15 mouse cellular contexts compared by ENCODE assay signal in genomic region chr9:78750246-78750645, GRCm38 (mm10).
DNase-seq lines count a peak whose midpoint lies in the region; ATAC-seq lines count a peak whose summit lies in the region.
"Had no signal": no experiment of that assay in that cellular context is flagged by ENCODE, and none has a peak within 500 bp of the region (broad histone marks: within the 10 kb centered on the region; RNA-seq: fewer than 3 reads in every experiment).

No protein-coding gene starts in this region.

- no peak overlapping the region for H3K4me2 ChIP-seq in heart, embryonic 11.5 days
- H3K4me2 ChIP-seq: embryonic facial prominence, embryonic 12.5 days; neural tube, embryonic 13.5 days had no signal

- no peak overlapping the region for H3K27ac ChIP-seq in heart, embryonic 11.5 days (ENCODE audit: low read depth, low read length)
- H3K27ac ChIP-seq: embryonic facial prominence, embryonic 12.5 days; neural tube, embryonic 13.5 days had no signal

- H3K4me3 ChIP-seq in heart, embryonic 11.5 days (ENCODE audit: low read depth, low read length) = no peak overlapping the region
- H3K4me3 ChIP-seq: embryonic facial prominence, embryonic 12.5 days; neural tube, embryonic 13.5 days had no signal

- H3K4me1 ChIP-seq in heart, embryonic 11.5 days (ENCODE audit: control insufficient read depth, insufficient read depth, low read length) = no peaks in the 10 kb centered on the region
- H3K4me1 ChIP-seq: embryonic facial prominence, embryonic 12.5 days; neural tube, embryonic 13.5 days had no signal

- no peaks in the 10 kb centered on the region for H3K36me3 ChIP-seq in heart, embryonic 11.5 days (ENCODE audit: control insufficient read depth, insufficient read depth, low read length)
- H3K36me3 ChIP-seq: embryonic facial prominence, embryonic 12.5 days; neural tube, embryonic 13.5 days had no signal

- no peak overlapping the region for H3K9ac ChIP-seq in heart, embryonic 11.5 days (ENCODE audit: low read depth, low read length)
- H3K9ac ChIP-seq: embryonic facial prominence, embryonic 12.5 days; neural tube, embryonic 13.5 days had no signal

- ATAC-seq in heart, embryonic 11.5 days (replicated peaks; ENCODE audit: insufficient number of reproducible peaks, low FRiP score, low TSS enrichment) = no peak
- ATAC-seq: forebrain, embryonic 16.5 days; midbrain, embryonic 16.5 days had no signal

- intact Hi-C loops in heart, postnatal 36 days (cut with DNase I) = no loop called here

- H3K9me3 ChIP-seq in heart, embryonic 11.5 days (replicated peaks; ENCODE audit: control insufficient read depth, low read length) = no peaks in the 10 kb centered on the region
- H3K9me3 ChIP-seq: embryonic facial prominence, embryonic 12.5 days; neural tube, embryonic 13.5 days had no signal

- H3K27me3 ChIP-seq in heart, embryonic 11.5 days (ENCODE audit: control insufficient read depth, insufficient read depth, low read length) = no peaks in the 10 kb centered on the region
- H3K27me3 ChIP-seq: embryonic facial prominence, embryonic 12.5 days; neural tube, embryonic 13.5 days had no signal

- 57% methylated on average over 3 of the region's 3 CpGs for WGBS in heart, embryonic 11.5 days (ENCODE audit: insufficient replicate concordance)

- DNase-seq in heart, adult 11 months = peak; percentile 95
- peak; percentile 75 for DNase-seq in NIH3T3 (ENCODE audit: low read depth)
- peak; percentile 53 for DNase-seq in gastrocnemius, postnatal 10 days
- DNase-seq in heart, postnatal 36 days = peak; percentile 29 to 41
- DNase-seq in embryo, embryonic 10.5 days (ENCODE audit: low spot score) = no peak
- DNase-seq in thymus, adult 18-20 months = no peak
- DNase-seq in spleen, postnatal 14 days (ENCODE audit: low spot score in 2 of 2) = no peak
- DNase-seq: cerebellum, adult 2 months; kidney, adult 2 months; right cerebral cortex, adult 18-20 months had no signal

Comparison
In these comparisons a context has a peak if more than half of its experiments do, and no peak if none do; other contexts are left out.
1. DNase-seq: peak in heart, adult 11 months (single experiment), NIH3T3 (single experiment), gastrocnemius, postnatal 10 days (single experiment) and heart, postnatal 36 days (2 of 2); none in embryo, embryonic 10.5 days (single experiment), thymus, adult 18-20 months (0 of 2) and spleen, postnatal 14 days (0 of 2).